Mouse (Mus musculus) myocyte (in vitro differentiated cells): Measurements from ENCODE around the gene H2-Q1.
"Not testable (repeated sequence)": the region's sequence is repeated elsewhere in the genome, so short reads cannot be mapped to it uniquely, and the experiment has no call there.

Source experiments
- E2F4 ChIP-seq: IDR thresholded peaks from one replicate; pipeline ENCODE4 v1.6.1; 2011; ENCODE audit warnings: mild to moderate bottlenecking, control low read depth, moderate library complexity; ENCODE audit not compliant: insufficient read depth
- MAX ChIP-seq: IDR thresholded peaks from one replicate; pipeline ENCODE4 v1.6.1; 2011; ENCODE audit warnings: low read depth, mild to moderate bottlenecking, control low read depth
- MYOD1 ChIP-seq, 3 experiments: IDR thresholded peaks; one replicate each; pipeline ENCODE4 v1.6.1; 2011; ENCODE audit warnings: control low read depth in 2 of 3, low read depth in 2 of 3, mild to moderate bottlenecking in 2 of 3, moderate library complexity in 1 of 3; ENCODE audit not compliant: insufficient read length in 2 of 3, control insufficient read depth in 1 of 3
- MYOG ChIP-seq, 3 experiments: IDR thresholded peaks; one replicate each; pipeline ENCODE4 v1.6.1; 2011; ENCODE audit warnings: control low read depth in 2 of 3, low read depth in 2 of 3, mild to moderate bottlenecking in 2 of 3; ENCODE audit not compliant: insufficient read length in 2 of 3, control insufficient read depth in 1 of 3, insufficient read depth in 1 of 3
- POLR2A ChIP-seq: IDR thresholded peaks from one replicate; pipeline ENCODE4 v1.6.1; 2011; ENCODE audit warnings: low read depth, mild to moderate bottlenecking, control low read depth, moderate library complexity; ENCODE audit not compliant: insufficient read length
- POLR2AphosphoS2 ChIP-seq: IDR thresholded peaks from one replicate; pipeline ENCODE4 v1.6.1; 2011; ENCODE audit warnings: low read depth, control low read depth; ENCODE audit not compliant: insufficient read length
- SRF ChIP-seq: IDR thresholded peaks from one replicate; pipeline ENCODE4 v1.6.1; 2011; ENCODE audit warnings: low read depth; ENCODE audit not compliant: control insufficient read depth, insufficient read length
- TCF12 ChIP-seq: IDR thresholded peaks from one replicate; pipeline ENCODE4 v1.6.1; 2011; ENCODE audit warnings: mild to moderate bottlenecking, control low read depth; ENCODE audit not compliant: poor library complexity, insufficient read depth, severe bottlenecking
- USF1 ChIP-seq: IDR thresholded peaks from one replicate; pipeline ENCODE4 v1.6.1; 2011; ENCODE audit warnings: low read depth, mild to moderate bottlenecking, control low read depth, moderate library complexity

DNA sequence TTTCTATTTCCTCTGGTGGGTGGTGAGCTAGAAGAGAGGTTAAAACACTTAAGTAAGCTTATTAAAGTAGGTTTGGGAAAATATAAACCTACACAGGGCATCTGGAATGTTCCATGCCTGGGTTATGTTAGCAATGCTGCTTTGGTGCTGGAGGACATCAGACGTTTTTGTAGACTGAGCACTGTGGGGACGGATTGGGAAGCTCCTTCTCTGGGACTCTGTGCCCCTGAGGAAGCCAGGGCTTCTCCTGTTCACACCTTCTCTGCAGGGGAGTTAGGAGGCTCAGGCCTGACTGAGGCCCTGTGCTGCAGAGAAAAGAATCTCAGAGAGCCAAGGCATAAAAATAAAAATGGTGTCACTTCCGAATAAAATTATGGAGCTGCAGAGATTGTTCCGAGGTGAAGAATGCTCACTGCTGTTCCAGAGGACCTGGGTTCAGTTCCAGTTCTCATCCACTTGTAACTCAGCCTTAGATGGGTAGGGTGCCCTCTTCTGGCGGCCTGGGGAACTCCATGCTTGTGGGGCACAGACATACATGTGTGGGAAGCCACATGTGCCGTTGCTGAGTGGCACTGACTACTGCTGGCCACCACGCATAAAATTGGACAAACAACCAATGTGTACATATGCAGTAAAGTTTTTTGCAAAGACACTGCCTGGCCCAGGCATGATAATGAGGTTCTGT lies 19.8 kb upstream of the H2-Q1 start:
- TF ChIP-seq E2F4; MYOD1 (IDR thresholded peaks at IDR 0.05; ENCODE audit: control insufficient read depth in 1 of 3, insufficient read length in 2 of 3, low read depth in 2 of 3); POLR2A; POLR2AphosphoS2; TCF12; USF1; MAX; MYOG (IDR thresholded peaks at IDR 0.05; ENCODE audit: control insufficient read depth in 1 of 3, insufficient read depth in 1 of 3, insufficient read length in 2 of 3, low read depth in 2 of 3); SRF: not testable (repeated sequence)
